Mouse (Mus musculus): Measurements from ENCODE around the gene Lamc3.

The Lamc3 gene

GRCm38 (mm10) chr2:31934551-31934950, 47.5 kb downstream of the Lamc3 start:
- DNase-seq (ENCODE audit: inconsistent ontology term): peak; percentile 78

- peak; percentile 83 for DNase-seq (ENCODE audit: inconsistent ontology term)
Observed at GRCm38 (mm10) chr2:31935054-31935453, 48.0 kb downstream of the Lamc3 start.

- no peak for DNase-seq (ENCODE audit: inconsistent ontology term)
Observed at GRCm38 (mm10) chr2:31938298-31938697, 51.2 kb downstream of the Lamc3 start.

GRCm38 (mm10) chr2:31943011-31943410, 55.9 kb downstream of the Lamc3 start:
- no peak for DNase-seq (ENCODE audit: inconsistent ontology term)

GRCm38 (mm10) chr2:31945580-31945979, 58.5 kb downstream of the Lamc3 start:
- no peak for DNase-seq (ENCODE audit: inconsistent ontology term)

GRCm38 (mm10) chr2:31948392-31948791, 61.3 kb downstream of the Lamc3 start:
- DNase-seq (ENCODE audit: inconsistent ontology term): no peak

GRCm38 (mm10) chr2:31948801-31949200, 61.7 kb downstream of the Lamc3 start:
- no peak for DNase-seq (ENCODE audit: inconsistent ontology term)

- DNase-seq (ENCODE audit: inconsistent ontology term): peak; percentile 91
Observed at GRCm38 (mm10) chr2:31950058-31950871, 63.2 kb downstream of the Lamc3 start, which contains the start of gene Aif1l. Gene Aif1l (plus strand): TSS chr2:31950139.

GRCm38 (mm10) chr2:31950966-31951365, 63.9 kb downstream of the Lamc3 start:
- DNase-seq (ENCODE audit: inconsistent ontology term): peak; percentile 49

- peak; percentile 66 for DNase-seq (ENCODE audit: inconsistent ontology term)
Observed at GRCm38 (mm10) chr2:31952236-31952635, 65.1 kb downstream of the Lamc3 start.

- no peak for DNase-seq (ENCODE audit: inconsistent ontology term)
Observed at GRCm38 (mm10) chr2:31952725-31953124, 65.6 kb downstream of the Lamc3 start.

GRCm38 (mm10) chr2:31953687-31954086, 66.6 kb downstream of the Lamc3 start:
- DNase-seq (ENCODE audit: inconsistent ontology term): peak; percentile 87

GRCm38 (mm10) chr2:31954779-31955181, 67.7 kb downstream of the Lamc3 start:
- DNase-seq (ENCODE audit: inconsistent ontology term): peak; percentile 81

- DNase-seq (ENCODE audit: inconsistent ontology term): no peak
Observed at GRCm38 (mm10) chr2:31955686-31956085, 68.6 kb downstream of the Lamc3 start.

GRCm38 (mm10) chr2:31957211-31957610, 70.1 kb downstream of the Lamc3 start:
- DNase-seq (ENCODE audit: inconsistent ontology term): no peak

GRCm38 (mm10) chr2:31960986-31961385, 73.9 kb downstream of the Lamc3 start:
- peak; percentile 57 for DNase-seq (ENCODE audit: inconsistent ontology term)

GRCm38 (mm10) chr2:31961791-31962222, 74.7 kb downstream of the Lamc3 start:
- DNase-seq (ENCODE audit: inconsistent ontology term): no peak

- DNase-seq (ENCODE audit: inconsistent ontology term): peak; percentile 89
Observed at GRCm38 (mm10) chr2:31962501-31963224, 75.6 kb downstream of the Lamc3 start.

GRCm38 (mm10) chr2:31963491-31963890, 76.4 kb downstream of the Lamc3 start:
- DNase-seq (ENCODE audit: inconsistent ontology term): peak; percentile 35

- DNase-seq (ENCODE audit: inconsistent ontology term): no peak
Observed at GRCm38 (mm10) chr2:31964191-31964590, 77.1 kb downstream of the Lamc3 start.

- no peak for DNase-seq (ENCODE audit: inconsistent ontology term)
Observed at GRCm38 (mm10) chr2:31965110-31965509, 78.0 kb downstream of the Lamc3 start.

GRCm38 (mm10) chr2:31966801-31967200, 79.7 kb downstream of the Lamc3 start:
- no peak for DNase-seq (ENCODE audit: inconsistent ontology term)

GRCm38 (mm10) chr2:31972589-31972988, 85.5 kb downstream of the Lamc3 start:
- DNase-seq (ENCODE audit: inconsistent ontology term): no peak

Data from Muller cell, postnatal 12 days (primary cell).